Mouse (Mus musculus) liver, postnatal 0 days (tissue): ENCODE data around the gene Kirrel3.

Experiments
- CTCF ChIP-seq: sonication (generic); IDR thresholded peaks from 2 replicates; pipeline ENCODE4 v1.5.1; 2016; ENCODE audit warnings: antibody characterized with exemption, low read depth
- EP300 ChIP-seq: IDR thresholded peaks from 2 replicates; pipeline ENCODE4 v1.6.1; 2016; ENCODE audit warnings: antibody characterized with exemption, low read depth, mild to moderate bottlenecking

DNA sequence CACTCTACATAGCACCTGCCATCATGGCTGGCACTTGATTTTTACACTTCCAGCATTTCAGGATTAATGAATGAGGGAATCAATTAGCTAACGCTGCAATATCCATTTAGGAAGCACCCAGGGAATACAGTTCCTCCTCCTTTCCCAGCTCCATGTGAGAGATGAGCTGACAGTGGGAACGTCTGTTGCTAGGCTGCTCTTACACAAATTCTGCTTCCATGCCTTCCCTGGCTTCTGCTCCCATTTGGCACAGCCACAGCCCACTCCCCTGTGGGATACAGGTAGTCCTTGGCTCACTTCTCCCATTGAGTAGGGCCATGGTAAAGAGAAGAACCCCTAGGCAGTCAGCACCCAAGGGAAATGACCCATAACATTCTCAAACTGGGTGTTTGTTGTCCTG is 185.2 kb downstream of the Kirrel3 start:
- TF ChIP-seq CTCF (no peak), EP300 (no peak)
